Mouse (Mus musculus) intestine, embryonic 15.5 days (tissue): ENCODE measurements around the gene Mgarp. TPM values are rescaled to one million over a fixed set of nuclear protein-coding genes. Genes with fewer than 3 reads are reported as not detected.

Experiments used
- ATAC-seq: fragments of 200-750 bp; cut with Nextera tagmentation; 2 replicates; pipeline ENCODE4 v1.8.0; 2017; ENCODE audit warnings: moderate TSS enrichment, moderate library complexity
- H3K27ac ChIP-seq: fragments of 300-500 bp; sonication (generic); 2 replicates; pipeline ENCODE4 v1.5.1; 2015; ENCODE audit warnings: mild to moderate bottlenecking, inconsistent platforms
- H3K27me3 ChIP-seq: fragments of 300-500 bp; sonication (generic); replicated peaks from 2 replicates; pipeline ENCODE4 v1.6.1; 2015; ENCODE audit warnings: inconsistent platforms
- H3K36me3 ChIP-seq: fragments of 300-500 bp; sonication (generic); 2 replicates; pipeline ENCODE4 v1.6.1; 2015; ENCODE audit warnings: inconsistent platforms
- H3K4me1 ChIP-seq: fragments of 300-500 bp; sonication (generic); replicated peaks from 2 replicates; pipeline ENCODE4 v1.6.1; 2015; ENCODE audit warnings: inconsistent platforms
- H3K4me2 ChIP-seq: fragments of 300-500 bp; sonication (generic); replicated peaks from 2 replicates; pipeline ENCODE4 v1.6.1; 2015; ENCODE audit warnings: mild to moderate bottlenecking, inconsistent platforms
- H3K4me3 ChIP-seq: fragments of 300-500 bp; sonication (generic); replicated peaks from 2 replicates; pipeline ENCODE4 v1.5.1; 2015; ENCODE audit warnings: inconsistent platforms
- H3K9ac ChIP-seq: fragments of 300-500 bp; sonication (generic); 2 replicates; pipeline ENCODE4 v1.6.1; 2015; ENCODE audit warnings: inconsistent platforms
- H3K9me3 ChIP-seq: fragments of 300-500 bp; sonication (generic); 2 replicates; pipeline ENCODE4 v1.6.1; 2016; ENCODE audit warnings: inconsistent platforms
- WGBS: fragments of 180-500 bp; shearing (Covaris S2); methylation state at CpG from one replicate; pipeline ENCODE4 v1.1.7; 2015; 5-methylcytosine and 5-hydroxymethylcytosine counted together
- polyA plus RNA-seq: library from polyadenylated mRNA; unstranded; fragments of >200 nt; fragmentation: Nextera tagmentation; extraction: Ambion mirVana; gene quantifications from 2 replicates; pipeline ENCODE4 v1.2.1, GENCODE M21; 2015

Gene Mgarp
- polyA plus RNA-seq, 1 experiment from 2014 or later = 4.0 TPM

DNA sequence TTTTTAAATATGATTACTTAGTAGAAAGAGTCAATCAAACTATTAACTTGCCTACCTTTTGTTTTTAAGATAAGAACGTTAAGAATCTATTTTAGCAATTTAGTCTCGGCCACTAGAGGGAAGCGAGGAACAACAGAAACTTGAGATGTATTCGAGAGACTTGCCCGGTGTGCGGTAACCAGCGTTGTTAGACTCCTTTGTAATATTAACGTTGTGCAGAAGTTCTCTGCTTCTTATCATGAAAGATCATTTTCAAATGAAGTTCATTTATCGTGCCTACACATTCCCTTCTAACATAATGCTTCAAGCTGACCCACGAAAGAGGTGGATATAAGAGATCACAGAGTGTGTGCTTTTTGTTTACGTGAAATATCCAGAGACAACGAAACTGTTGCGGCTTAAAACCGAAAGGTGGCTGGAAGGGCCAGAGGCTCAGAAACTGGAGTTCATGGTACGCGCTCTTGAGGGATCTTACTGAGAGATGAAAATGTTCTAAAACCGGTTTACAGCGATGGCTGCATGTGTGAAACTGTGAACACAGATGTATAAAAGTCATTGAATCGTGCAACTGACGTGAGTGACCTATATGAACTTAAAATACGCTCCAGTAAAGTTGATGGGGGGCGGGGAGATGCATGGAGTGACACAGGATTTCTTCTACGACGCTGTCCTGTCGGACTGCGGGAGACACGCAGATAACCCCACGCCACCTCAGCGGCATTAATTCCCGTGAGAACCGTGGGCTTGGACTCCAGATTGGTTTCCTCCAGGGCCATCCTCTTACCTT lies 18.5 kb downstream of the Mgarp start:
- Histone ChIP-seq H3K9me3 (no peaks in the 10 kb centered on the region), H3K36me3 (no peaks in the 10 kb centered on the region), H3K4me3 (peak overlapping the region; percentile 28), H3K4me2 (peak overlapping the region; percentile 58), H3K4me1 (peaks cover 5% of the 10 kb centered on the region; the same call in 1 of the 2 replicates), H3K27me3 (no peaks in the 10 kb centered on the region), H3K27ac (no peak overlapping the region), H3K9ac (no peak overlapping the region)
- WGBS = 30% methylated on average over 31 of the region's 31 CpGs
- peak; percentile 72 for ATAC-seq

GRCm38 (mm10) chr3:51375307-51376265 lies 21.0 kb downstream of the Mgarp start:
- no peak overlapping the region for H3K9ac ChIP-seq

GRCm38 (mm10) chr3:51373544-51373943 lies 23.0 kb downstream of the Mgarp start:
- H3K36me3 ChIP-seq = no peaks in the 10 kb centered on the region
- H3K27ac ChIP-seq = no peak overlapping the region
- no peak overlapping the region for H3K4me3 ChIP-seq
- H3K4me1 ChIP-seq = peaks cover 2% of the 10 kb centered on the region; the same call in 1 of the 2 replicates
- no peak for ATAC-seq
- no peak overlapping the region for H3K4me2 ChIP-seq
- H3K27me3 ChIP-seq = no peaks in the 10 kb centered on the region
- 65% methylated on average over 5 of the region's 5 CpGs for WGBS
- H3K9ac ChIP-seq = no peak overlapping the region
- no peaks in the 10 kb centered on the region for H3K9me3 ChIP-seq

More at GRCm38 (mm10) chr3:51375307-51376265, 21.0 kb downstream of the Mgarp start:
- no peak for ATAC-seq
- no peak overlapping the region for H3K27ac ChIP-seq
- no peaks in the 10 kb centered on the region for H3K36me3 ChIP-seq
- H3K4me3 ChIP-seq = no peak overlapping the region
- H3K9me3 ChIP-seq = no peaks in the 10 kb centered on the region
- H3K4me2 ChIP-seq = no peak overlapping the region
- H3K27me3 ChIP-seq = no peaks in the 10 kb centered on the region
- 80% methylated on average over 19 of the region's 19 CpGs for WGBS
- H3K4me1 ChIP-seq = peaks cover 5% of the 10 kb centered on the region; the same call in 1 of the 2 replicates

DNA sequence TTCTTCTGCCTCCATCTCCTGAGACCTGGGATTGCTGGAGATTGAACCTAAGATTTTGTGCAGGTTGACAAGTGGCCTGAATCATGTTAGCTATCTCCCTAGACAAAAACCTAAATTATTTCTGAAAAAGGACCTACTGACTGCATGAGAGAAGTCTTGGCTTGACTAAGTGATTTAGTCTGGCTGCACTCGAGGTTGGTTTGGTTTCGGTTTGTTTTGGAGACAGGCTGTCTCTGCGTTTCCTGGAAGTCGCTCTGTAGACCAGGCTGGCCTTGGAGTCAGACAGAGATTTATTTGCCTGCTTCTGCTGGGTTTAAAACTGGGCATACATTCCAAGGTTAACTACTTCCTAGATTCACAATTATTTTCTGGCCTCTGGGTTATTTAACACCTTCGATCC lies 23.7 kb downstream of the Mgarp start:
- Histone ChIP-seq H3K9me3 (no peaks in the 10 kb centered on the region), H3K27me3 (no peaks in the 10 kb centered on the region), H3K4me1 (no peaks in the 10 kb centered on the region), H3K27ac (no peak overlapping the region), H3K4me3 (no peak overlapping the region), H3K9ac (no peak overlapping the region), H3K4me2 (no peak overlapping the region), H3K36me3 (no peaks in the 10 kb centered on the region)
- 45% methylated on average over 5 of the region's 5 CpGs for WGBS
- no peak for ATAC-seq

DNA sequence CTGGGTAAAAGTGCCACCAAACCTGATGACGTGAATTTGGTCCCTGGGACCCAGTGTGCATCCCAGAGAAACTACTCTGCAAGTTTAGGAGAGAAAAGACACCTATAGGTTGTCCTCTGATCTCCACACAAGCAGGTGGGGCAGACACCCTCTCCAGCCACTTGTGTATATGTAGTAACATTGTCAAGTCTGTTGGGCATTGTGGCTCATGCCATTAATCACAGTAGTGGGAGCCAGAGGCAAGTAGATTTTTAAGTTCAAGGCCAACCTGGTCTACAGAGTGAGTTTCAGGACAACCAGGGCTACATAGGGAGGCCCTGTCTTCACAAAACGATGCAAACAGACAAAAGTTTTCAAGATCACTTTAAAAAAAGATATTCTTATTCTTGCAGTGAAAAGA lies 24.7 kb downstream of the Mgarp start:
- Histone ChIP-seq H3K9me3 (no peaks in the 10 kb centered on the region), H3K4me1 (no peaks in the 10 kb centered on the region), H3K27ac (no peak overlapping the region), H3K4me2 (no peak overlapping the region), H3K36me3 (no peaks in the 10 kb centered on the region), H3K27me3 (no peaks in the 10 kb centered on the region), H3K4me3 (no peak overlapping the region), H3K9ac (no peak overlapping the region)
- WGBS = 77% methylated on average over 2 of the region's 2 CpGs
- no peak for ATAC-seq

DNA sequence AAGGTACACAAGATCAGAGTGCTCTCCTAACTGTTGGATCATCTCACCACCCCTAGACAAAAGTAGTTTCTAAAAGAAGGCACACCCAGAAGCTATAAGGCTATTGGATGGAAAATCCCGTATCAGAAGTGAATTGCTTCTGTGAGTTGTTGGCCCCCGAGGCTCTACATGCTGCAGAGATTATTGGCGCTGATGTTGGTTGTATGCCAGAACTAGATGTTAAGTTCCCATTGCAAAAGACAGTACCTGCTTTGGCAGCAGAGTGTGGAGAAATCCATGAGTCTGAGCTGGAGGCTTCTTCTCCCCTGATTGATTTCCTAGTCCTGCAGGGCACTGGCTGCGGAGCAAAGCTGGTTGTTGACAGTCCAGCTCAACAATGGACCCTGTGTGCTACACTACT lies 28.5 kb downstream of the Mgarp start:
- Histone ChIP-seq H3K9ac (no peak overlapping the region), H3K9me3 (no peaks in the 10 kb centered on the region), H3K27ac (no peak overlapping the region), H3K4me3 (no peak overlapping the region), H3K27me3 (no peaks in the 10 kb centered on the region), H3K36me3 (no peaks in the 10 kb centered on the region), H3K4me2 (no peak overlapping the region), H3K4me1 (peaks cover 7% of the 10 kb centered on the region; the same call in 1 of the 2 replicates)
- WGBS = 75% methylated on average over 4 of the region's 4 CpGs
- ATAC-seq = no peak

DNA sequence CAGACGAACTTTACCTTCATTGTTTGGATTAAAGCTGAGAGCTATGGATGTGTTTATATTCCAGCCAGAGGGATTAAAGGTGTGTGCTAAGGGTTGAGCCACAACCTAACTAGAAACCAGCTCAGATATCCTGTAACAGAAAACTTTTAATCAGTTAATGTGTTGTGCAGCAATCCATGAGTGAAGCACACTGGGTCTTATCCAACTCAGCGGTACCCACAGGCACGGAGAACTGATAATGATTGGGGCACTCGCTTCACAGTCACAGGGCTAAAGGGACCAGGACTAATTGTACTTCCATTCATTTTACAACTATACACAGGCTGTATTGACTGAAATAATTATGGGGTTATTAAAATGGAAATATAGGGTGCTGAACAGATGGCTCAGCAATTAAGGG lies 29.6 kb downstream of the Mgarp start:
- ATAC-seq = no peak
- Histone ChIP-seq H3K9ac (no peak overlapping the region), H3K4me1 (peaks cover 7% of the 10 kb centered on the region; the same call in 1 of the 2 replicates), H3K36me3 (no peaks in the 10 kb centered on the region), H3K4me3 (no peak overlapping the region), H3K4me2 (no peak overlapping the region), H3K9me3 (no peaks in the 10 kb centered on the region), H3K27me3 (no peaks in the 10 kb centered on the region), H3K27ac (no peak overlapping the region)
- 57% methylated on average over 4 of the region's 4 CpGs for WGBS

GRCm38 (mm10) chr3:51365517-51365882 lies 31.0 kb downstream of the Mgarp start:
- Histone ChIP-seq H3K27ac (no peak overlapping the region), H3K9me3 (no peaks in the 10 kb centered on the region), H3K27me3 (no peaks in the 10 kb centered on the region), H3K4me3 (peak overlapping the region; percentile 44; the same call in 1 of the 2 replicates), H3K4me1 (peaks cover 11% of the 10 kb centered on the region; the same call in 1 of the 2 replicates), H3K4me2 (peak overlapping the region; percentile 78), H3K36me3 (no peaks in the 10 kb centered on the region), H3K9ac (peak overlapping the region; percentile 12; the same call in 1 of the 2 replicates)
- WGBS = 14% methylated on average over 3 of the region's 3 CpGs
- no peak; the same call in 1 of the 2 replicates for ATAC-seq

DNA sequence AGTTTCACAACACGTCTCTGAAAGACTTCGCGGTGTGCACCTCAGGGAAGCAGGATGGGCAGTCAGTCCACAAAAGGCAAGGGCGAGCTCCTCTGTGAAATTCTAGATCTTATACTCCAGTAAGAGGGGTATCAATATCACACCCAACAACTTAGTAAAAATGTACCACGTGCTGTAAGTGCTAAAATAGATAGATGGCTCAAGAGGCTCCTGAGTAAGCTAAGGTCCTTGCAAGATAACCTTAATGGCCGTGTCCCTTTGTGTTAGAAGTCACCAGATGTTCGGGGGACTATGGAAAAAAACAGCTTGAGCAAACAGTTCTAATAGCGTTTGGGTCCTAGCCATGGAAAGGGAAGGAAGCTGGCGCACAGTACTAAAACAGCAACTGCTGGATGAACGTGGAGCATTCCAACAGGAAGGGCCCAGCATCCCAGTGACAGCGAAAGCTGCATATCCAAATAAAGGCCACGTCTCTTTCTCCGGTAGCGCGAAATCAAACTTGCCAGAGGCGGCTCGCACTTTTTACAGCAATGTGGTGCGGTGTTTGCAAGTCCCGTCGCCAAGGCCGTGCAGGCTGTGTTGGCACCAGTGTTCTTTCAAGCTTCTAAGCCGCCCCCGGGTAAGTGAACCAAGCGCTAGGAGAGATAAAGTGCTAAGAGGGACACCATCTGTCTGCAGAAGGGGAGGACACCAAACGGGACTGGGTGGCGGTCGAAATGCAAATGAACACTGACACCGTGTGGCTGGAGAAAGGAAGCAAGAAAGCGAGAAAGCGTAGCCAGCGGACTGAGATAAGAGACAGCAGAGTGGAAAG lies 31.6 kb downstream of the Mgarp start:
- Histone ChIP-seq H3K27me3 (no peaks in the 10 kb centered on the region), H3K36me3 (no peaks in the 10 kb centered on the region), H3K9ac (peak overlapping the region; percentile 46), H3K27ac (peak overlapping the region; percentile 2; the same call in 1 of the 2 replicates), H3K4me1 (peaks cover 11% of the 10 kb centered on the region; the same call in 1 of the 2 replicates), H3K4me3 (peak overlapping the region; percentile 44), H3K4me2 (peak overlapping the region; percentile 78), H3K9me3 (no peaks in the 10 kb centered on the region)
- WGBS = 8% methylated on average over 31 of the region's 31 CpGs
- ATAC-seq = peak; percentile 88

GRCm38 (mm10) chr3:51361066-51361465 lies 35.5 kb downstream of the Mgarp start:
- ATAC-seq = no peak
- H3K9ac ChIP-seq = no peak overlapping the region
- H3K9me3 ChIP-seq = no peaks in the 10 kb centered on the region
- no peaks in the 10 kb centered on the region for H3K27me3 ChIP-seq
- H3K4me1 ChIP-seq = peaks cover 17% of the 10 kb centered on the region; the same call in 1 of the 2 replicates
- no peak overlapping the region for H3K4me3 ChIP-seq
- H3K36me3 ChIP-seq = no peaks in the 10 kb centered on the region
- H3K4me2 ChIP-seq = peak overlapping the region; percentile 14
- 30% methylated on average over 9 of the region's 9 CpGs for WGBS
- no peak overlapping the region for H3K27ac ChIP-seq

DNA sequence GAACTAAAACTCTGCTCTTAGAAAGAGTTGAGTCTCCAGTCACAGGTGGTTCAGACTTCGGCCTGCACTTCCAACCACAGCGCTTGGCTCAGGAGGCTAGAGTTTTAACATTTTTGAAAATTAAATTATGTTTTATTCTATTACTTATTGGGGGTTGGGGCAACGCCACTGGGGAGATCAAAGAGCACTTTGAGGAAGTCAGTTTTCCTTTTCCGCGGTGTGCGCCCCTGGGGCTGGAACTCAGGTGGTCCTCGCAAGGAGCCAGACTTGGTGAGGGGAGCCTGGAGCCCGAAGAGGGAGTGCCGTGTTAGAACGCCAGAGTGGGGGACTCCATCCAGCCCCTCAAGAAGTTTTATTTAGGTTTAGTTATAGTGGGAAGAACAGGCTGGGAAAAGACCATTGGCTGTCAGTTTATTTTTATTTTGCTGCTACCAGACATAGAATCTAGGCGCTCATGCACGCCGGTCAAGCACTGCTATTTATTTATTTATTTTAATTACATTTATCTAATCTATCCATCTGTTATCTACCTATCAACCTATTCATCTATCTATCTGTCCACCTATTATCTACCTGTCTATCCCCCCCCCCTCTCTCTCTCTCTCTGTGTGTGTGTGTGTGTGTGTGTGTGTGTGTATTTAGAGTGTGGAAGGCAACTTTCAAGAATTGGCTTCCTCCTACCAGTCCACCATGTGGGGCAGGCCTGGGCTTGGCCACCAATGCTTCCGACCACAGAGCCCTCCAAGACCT lies 36.8 kb downstream of the Mgarp start:
- H3K4me1 ChIP-seq = 0 out of 2 replicates have a peak, but pooled peaks cover 12% of the 10 kb centered on the region
- 40% methylated on average over 14 of the region's 14 CpGs for WGBS
- no peaks in the 10 kb centered on the region for H3K36me3 ChIP-seq
- peak; percentile 4; the same call in 1 of the 2 replicates for ATAC-seq
- peak overlapping the region; percentile 91 for H3K4me2 ChIP-seq
- no peaks in the 10 kb centered on the region for H3K27me3 ChIP-seq
- H3K9ac ChIP-seq = no peak overlapping the region
- peak overlapping the region; percentile 66 for H3K4me3 ChIP-seq
- no peaks in the 10 kb centered on the region for H3K9me3 ChIP-seq
- H3K27ac ChIP-seq = no peak overlapping the region
